Mouse (Mus musculus) midbrain, embryonic 15.5 days (tissue): ENCODE results near the gene Igf2bp2. TPM values are rescaled to one million over a fixed set of nuclear protein-coding genes. Genes with fewer than 3 reads are reported as not detected.

Experiments used
- ATAC-seq: fragments of 200-750 bp; cut with Nextera tagmentation; replicated peaks from 2 replicates; pipeline ENCODE4 v1.8.0; 2017; ENCODE audit warnings: moderate TSS enrichment
- H3K27ac ChIP-seq: fragments of 300-500 bp; sonication (generic); 2 replicates; pipeline ENCODE4 v1.5.1; 2015; ENCODE audit warnings: mild to moderate bottlenecking, inconsistent platforms
- H3K27me3 ChIP-seq: fragments of 300-500 bp; sonication (generic); replicated peaks from 2 replicates; pipeline ENCODE4 v1.6.1; 2015; ENCODE audit warnings: inconsistent platforms
- H3K36me3 ChIP-seq: fragments of 300-500 bp; sonication (generic); replicated peaks from 2 replicates; pipeline ENCODE4 v1.6.1; 2015; ENCODE audit warnings: inconsistent platforms
- H3K4me1 ChIP-seq: fragments of 300-500 bp; sonication (generic); 2 replicates; pipeline ENCODE4 v1.6.1; 2015; ENCODE audit warnings: inconsistent platforms
- H3K4me2 ChIP-seq: fragments of 300-500 bp; sonication (generic); 2 replicates; pipeline ENCODE4 v1.6.1; 2015; ENCODE audit warnings: inconsistent platforms, mild to moderate bottlenecking, moderate library complexity
- H3K4me3 ChIP-seq: fragments of 300-500 bp; sonication (generic); 2 replicates; pipeline ENCODE4 v1.5.1; 2015; ENCODE audit warnings: mild to moderate bottlenecking, inconsistent platforms
- H3K9ac ChIP-seq: fragments of 300-500 bp; sonication (generic); 2 replicates; pipeline ENCODE4 v1.6.1; 2015; ENCODE audit warnings: mild to moderate bottlenecking, inconsistent platforms
- H3K9me3 ChIP-seq: fragments of 300-500 bp; sonication (generic); 2 replicates; pipeline ENCODE4 v1.6.1; 2016; ENCODE audit warnings: inconsistent platforms
- WGBS: fragments of 180-500 bp; shearing (Covaris S2); methylation state at CpG from one replicate; pipeline ENCODE4 v1.1.7; 2015; ENCODE audit warnings: mixed read lengths; 5-methylcytosine and 5-hydroxymethylcytosine counted together
- polyA plus RNA-seq: library from polyadenylated mRNA; unstranded; fragments of >200 nt; fragmentation: Nextera tagmentation; extraction: Ambion mirVana; gene quantifications from 2 replicates; pipeline ENCODE4 v1.2.1, GENCODE M21; 2015

Igf2bp2 gene
- polyA plus RNA-seq, 1 experiment from 2014 or later = 16.6 TPM

GRCm38 (mm10) chr16:22144490-22144889, 18.6 kb downstream of the Igf2bp2 start:
- WGBS = 90% methylated on average over 6 of the region's 6 CpGs
- H3K9ac ChIP-seq = no peak overlapping the region
- H3K4me1 ChIP-seq = no peaks in the 10 kb centered on the region; the same call in 1 of the 2 replicates
- H3K4me3 ChIP-seq = no peak overlapping the region
- H3K9me3 ChIP-seq = no peaks in the 10 kb centered on the region
- no peak overlapping the region for H3K27ac ChIP-seq
- no peaks in the 10 kb centered on the region for H3K36me3 ChIP-seq
- H3K4me2 ChIP-seq = no peak overlapping the region
- no peaks in the 10 kb centered on the region for H3K27me3 ChIP-seq
- ATAC-seq = no peak

GRCm38 (mm10) chr16:22140861-22141260, 22.2 kb downstream of the Igf2bp2 start:
- 80% methylated on average over 6 of the region's 6 CpGs for WGBS

GRCm38 (mm10) chr16:22139821-22140220, 23.3 kb downstream of the Igf2bp2 start:
- no peaks in the 10 kb centered on the region for H3K4me1 ChIP-seq
- H3K4me2 ChIP-seq = no peak overlapping the region
- no peak for ATAC-seq
- 77% methylated on average over 5 of the region's 5 CpGs for WGBS
- H3K9ac ChIP-seq = no peak overlapping the region
- H3K4me3 ChIP-seq = no peak overlapping the region
- H3K9me3 ChIP-seq = no peaks in the 10 kb centered on the region
- no peaks in the 10 kb centered on the region for H3K27me3 ChIP-seq
- no peak overlapping the region for H3K27ac ChIP-seq
- H3K36me3 ChIP-seq = no peaks in the 10 kb centered on the region

More at GRCm38 (mm10) chr16:22140861-22141260, 22.2 kb downstream of the Igf2bp2 start:
- Histone ChIP-seq H3K9ac (no peak overlapping the region), H3K27ac (no peak overlapping the region), H3K4me3 (no peak overlapping the region), H3K36me3 (no peaks in the 10 kb centered on the region), H3K27me3 (no peaks in the 10 kb centered on the region), H3K4me2 (no peak overlapping the region), H3K9me3 (no peaks in the 10 kb centered on the region), H3K4me1 (no peaks in the 10 kb centered on the region)
- no peak for ATAC-seq

- WGBS = 59% methylated on average over 5 of the region's 5 CpGs
- no peaks in the 10 kb centered on the region for H3K36me3 ChIP-seq
- H3K27me3 ChIP-seq = no peaks in the 10 kb centered on the region
- no peak for ATAC-seq
- no peaks in the 10 kb centered on the region for H3K4me1 ChIP-seq
- H3K9me3 ChIP-seq = no peaks in the 10 kb centered on the region
- H3K4me3 ChIP-seq = no peak overlapping the region
- no peak overlapping the region for H3K9ac ChIP-seq
- H3K4me2 ChIP-seq = no peak overlapping the region
- no peak overlapping the region for H3K27ac ChIP-seq
These were observed 26.9 kb downstream of the Igf2bp2 start for GRCm38 (mm10) chr16:22136198-22136597.

- Histone ChIP-seq H3K4me2 (no peak overlapping the region), H3K9me3 (no peaks in the 10 kb centered on the region), H3K36me3 (no peaks in the 10 kb centered on the region), H3K27ac (no peak overlapping the region), H3K9ac (no peak overlapping the region), H3K27me3 (no peaks in the 10 kb centered on the region), H3K4me3 (no peak overlapping the region), H3K4me1 (no peaks in the 10 kb centered on the region)
- no peak for ATAC-seq
- WGBS = 81% methylated on average over 6 of the region's 6 CpGs
These were observed 31.8 kb downstream of the Igf2bp2 start for GRCm38 (mm10) chr16:22131321-22131720.

GRCm38 (mm10) chr16:22129511-22129910, 33.6 kb downstream of the Igf2bp2 start:
- H3K4me3 ChIP-seq = no peak overlapping the region
- no peaks in the 10 kb centered on the region for H3K9me3 ChIP-seq
- no peak overlapping the region for H3K4me2 ChIP-seq
- no peaks in the 10 kb centered on the region for H3K4me1 ChIP-seq
- no peaks in the 10 kb centered on the region for H3K27me3 ChIP-seq
- no peaks in the 10 kb centered on the region for H3K36me3 ChIP-seq
- no peak for ATAC-seq
- H3K27ac ChIP-seq = no peak overlapping the region
- 95% methylated on average over 7 of the region's 7 CpGs for WGBS
- H3K9ac ChIP-seq = no peak overlapping the region

GRCm38 (mm10) chr16:22128595-22128994, 34.5 kb downstream of the Igf2bp2 start:
- H3K4me1 ChIP-seq = no peaks in the 10 kb centered on the region
- H3K9ac ChIP-seq = no peak overlapping the region
- no peaks in the 10 kb centered on the region for H3K36me3 ChIP-seq
- H3K4me2 ChIP-seq = no peak overlapping the region
- H3K27me3 ChIP-seq = no peaks in the 10 kb centered on the region
- ATAC-seq = no peak
- 94% methylated on average over 2 of the region's 2 CpGs for WGBS
- no peak overlapping the region for H3K4me3 ChIP-seq
- H3K27ac ChIP-seq = no peak overlapping the region
- H3K9me3 ChIP-seq = no peaks in the 10 kb centered on the region

GRCm38 (mm10) chr16:22127806-22128205, 35.3 kb downstream of the Igf2bp2 start:
- H3K4me2 ChIP-seq = no peak overlapping the region
- H3K27me3 ChIP-seq = no peaks in the 10 kb centered on the region
- H3K4me1 ChIP-seq = no peaks in the 10 kb centered on the region
- no peak for ATAC-seq
- WGBS = 96% methylated on average over 5 of the region's 5 CpGs
- no peak overlapping the region for H3K4me3 ChIP-seq
- no peaks in the 10 kb centered on the region for H3K36me3 ChIP-seq
- H3K9ac ChIP-seq = no peak overlapping the region
- no peaks in the 10 kb centered on the region for H3K9me3 ChIP-seq
- H3K27ac ChIP-seq = no peak overlapping the region

GRCm38 (mm10) chr16:22126936-22127335, 36.2 kb downstream of the Igf2bp2 start:
- no peak overlapping the region for H3K4me3 ChIP-seq
- H3K9me3 ChIP-seq = no peaks in the 10 kb centered on the region
- no peak overlapping the region for H3K4me2 ChIP-seq
- H3K4me1 ChIP-seq = no peaks in the 10 kb centered on the region
- no peak overlapping the region for H3K27ac ChIP-seq
- no peak overlapping the region for H3K9ac ChIP-seq
- no peaks in the 10 kb centered on the region for H3K27me3 ChIP-seq
- WGBS = 55% methylated on average over 4 of the region's 4 CpGs
- H3K36me3 ChIP-seq = no peaks in the 10 kb centered on the region
- no peak for ATAC-seq

GRCm38 (mm10) chr16:22124325-22124918, 38.7 kb downstream of the Igf2bp2 start:
- Histone ChIP-seq H3K4me2 (no peak overlapping the region), H3K27me3 (no peaks in the 10 kb centered on the region), H3K4me1 (no peaks in the 10 kb centered on the region), H3K27ac (no peak overlapping the region), H3K9me3 (no peaks in the 10 kb centered on the region), H3K9ac (no peak overlapping the region), H3K4me3 (no peak overlapping the region), H3K36me3 (no peaks in the 10 kb centered on the region)
- WGBS = 83% methylated on average over 7 of the region's 7 CpGs
- no peak for ATAC-seq

GRCm38 (mm10) chr16:22123658-22124057, 39.4 kb downstream of the Igf2bp2 start:
- WGBS = 28% methylated on average over 5 of the region's 5 CpGs
- no peak for ATAC-seq
- Histone ChIP-seq H3K4me1 (no peaks in the 10 kb centered on the region), H3K9me3 (no peaks in the 10 kb centered on the region), H3K27ac (no peak overlapping the region), H3K9ac (no peak overlapping the region), H3K4me3 (no peak overlapping the region), H3K36me3 (no peaks in the 10 kb centered on the region), H3K4me2 (no peak overlapping the region), H3K27me3 (no peaks in the 10 kb centered on the region)

- Histone ChIP-seq H3K4me1 (no peaks in the 10 kb centered on the region), H3K27ac (no peak overlapping the region), H3K27me3 (no peaks in the 10 kb centered on the region), H3K4me2 (no peak overlapping the region), H3K36me3 (no peaks in the 10 kb centered on the region), H3K9me3 (no peaks in the 10 kb centered on the region), H3K4me3 (no peak overlapping the region), H3K9ac (no peak overlapping the region)
- 92% methylated on average over 8 of the region's 8 CpGs for whole genome bisulfite sequencing
- ATAC-seq = no peak
These were observed 42.0 kb downstream of the Igf2bp2 start for GRCm38 (mm10) chr16:22121109-22121508.

- no peaks in the 10 kb centered on the region for H3K27me3 ChIP-seq
- H3K9ac ChIP-seq = no peak overlapping the region
- H3K4me1 ChIP-seq = no peaks in the 10 kb centered on the region
- no peak for ATAC-seq
- H3K4me2 ChIP-seq = no peak overlapping the region
- WGBS = 99% methylated on average over 15 of the region's 15 CpGs
- no peaks in the 10 kb centered on the region for H3K36me3 ChIP-seq
- no peak overlapping the region for H3K4me3 ChIP-seq
- no peak overlapping the region for H3K27ac ChIP-seq
- no peaks in the 10 kb centered on the region for H3K9me3 ChIP-seq
These were observed 43.6 kb downstream of the Igf2bp2 start for GRCm38 (mm10) chr16:22119524-22119923.
